Mouse (Mus musculus): ENCODE measurements at regions not wholly inside any gene's neighbourhood (a gene's known extent, or its start where the extent isn't known, plus 50 kb on each side); places are given as distances from the start of the nearest gene placed in this dataset.

- no peak for ATAC-seq (ENCODE audit: low FRiP score)
- H3K4me2 ChIP-seq (replicated peaks; ENCODE audit: low read depth, low read length), result no peak overlapping the region
- H3K4me1 ChIP-seq (replicated peaks; ENCODE audit: control insufficient read depth, insufficient read depth, low read length), result no peaks in the 10 kb centered on the region
These were observed 170.7 kb upstream of the Cited2 start for GRCm38 (mm10) chr10:17552277-17552676.

GRCm38 (mm10) chr10:17556391-17556790 lies 166.6 kb upstream of the Cited2 start:
- WGBS, result 77% methylated on average over 4 of the region's 4 CpGs
- no peak overlapping the region for H3K9ac ChIP-seq (ENCODE audit: low read depth, low read length)
- no peak overlapping the region for H3K4me2 ChIP-seq (replicated peaks; ENCODE audit: low read depth, low read length)
- DNase-seq (ENCODE audit: low spot score), result no peak
- no peak overlapping the region for H3K4me3 ChIP-seq (ENCODE audit: low read depth, low read length)
- H3K36me3 ChIP-seq (ENCODE audit: control insufficient read depth, insufficient read depth, low read length), result no peaks in the 10 kb centered on the region
- no peak overlapping the region for H3K27ac ChIP-seq (ENCODE audit: low read depth, low read length)
- no peak for ATAC-seq (ENCODE audit: low FRiP score)
- H3K4me1 ChIP-seq (replicated peaks; ENCODE audit: control insufficient read depth, insufficient read depth, low read length), result no peaks in the 10 kb centered on the region
- no peaks in the 10 kb centered on the region for H3K9me3 ChIP-seq (ENCODE audit: control insufficient read depth, low read length)
- H3K27me3 ChIP-seq (ENCODE audit: control insufficient read depth, insufficient read depth, low read length), result no peaks in the 10 kb centered on the region

More at GRCm38 (mm10) chr10:17552277-17552676, 170.7 kb upstream of the Cited2 start:
- Histone ChIP-seq H3K27me3 (ENCODE audit: control insufficient read depth, insufficient read depth, low read length) (no peaks in the 10 kb centered on the region), H3K4me3 (ENCODE audit: low read depth, low read length) (no peak overlapping the region), H3K36me3 (ENCODE audit: control insufficient read depth, insufficient read depth, low read length) (no peaks in the 10 kb centered on the region), H3K9me3 (ENCODE audit: control insufficient read depth, low read length) (no peaks in the 10 kb centered on the region), H3K27ac (ENCODE audit: low read depth, low read length) (no peak overlapping the region), H3K9ac (ENCODE audit: low read depth, low read length) (no peak overlapping the region)
- no peak for DNase-seq (ENCODE audit: low spot score)

GRCm38 (mm10) chr10:17559370-17559955 lies 163.6 kb upstream of the Cited2 start:
- DNase-seq (ENCODE audit: low spot score), result no peak
- ATAC-seq (ENCODE audit: low FRiP score), result no peak
- Histone ChIP-seq H3K27ac (ENCODE audit: low read depth, low read length) (no peak overlapping the region), H3K4me3 (ENCODE audit: low read depth, low read length) (no peak overlapping the region), H3K4me2 (replicated peaks; ENCODE audit: low read depth, low read length) (no peak overlapping the region), H3K9ac (ENCODE audit: low read depth, low read length) (no peak overlapping the region), H3K36me3 (ENCODE audit: control insufficient read depth, insufficient read depth, low read length) (no peaks in the 10 kb centered on the region), H3K9me3 (ENCODE audit: control insufficient read depth, low read length) (no peaks in the 10 kb centered on the region), H3K4me1 (replicated peaks; ENCODE audit: control insufficient read depth, insufficient read depth, low read length) (no peaks in the 10 kb centered on the region), H3K27me3 (ENCODE audit: control insufficient read depth, insufficient read depth, low read length) (no peaks in the 10 kb centered on the region)
- WGBS, result 50% methylated on average over 5 of the region's 5 CpGs

DNA sequence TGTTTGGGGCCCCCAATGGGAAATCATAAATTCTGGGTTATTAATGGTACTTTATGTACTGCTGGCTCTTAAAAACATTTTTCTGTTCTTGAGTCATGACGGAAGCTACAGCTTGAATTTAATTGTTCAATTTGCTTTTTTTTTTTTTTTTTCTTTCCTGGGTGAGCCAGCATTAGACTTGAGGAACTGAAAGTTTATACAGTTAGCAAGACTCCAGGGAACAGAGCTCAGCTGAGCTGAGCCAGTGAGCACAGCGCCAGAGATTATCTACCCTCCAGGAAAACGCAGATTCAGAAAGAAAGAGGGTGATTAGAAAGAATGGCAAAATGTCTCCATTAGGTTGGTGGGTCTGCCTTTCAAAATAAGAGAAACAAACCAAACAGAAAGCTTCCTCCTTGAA lies 163.0 kb upstream of the Cited2 start:
- no peak overlapping the region for H3K4me3 ChIP-seq (ENCODE audit: low read depth, low read length)
- ATAC-seq (ENCODE audit: low FRiP score), result no peak
- H3K36me3 ChIP-seq (ENCODE audit: control insufficient read depth, insufficient read depth, low read length), result no peaks in the 10 kb centered on the region
- H3K4me2 ChIP-seq (replicated peaks; ENCODE audit: low read depth, low read length), result no peak overlapping the region
- no peak overlapping the region for H3K9ac ChIP-seq (ENCODE audit: low read depth, low read length)
- 48% methylated on average over 3 of the region's 3 CpGs for WGBS
- no peak overlapping the region for H3K27ac ChIP-seq (ENCODE audit: low read depth, low read length)
- H3K4me1 ChIP-seq (replicated peaks; ENCODE audit: control insufficient read depth, insufficient read depth, low read length), result no peaks in the 10 kb centered on the region
- no peak for DNase-seq (ENCODE audit: low spot score)
- H3K9me3 ChIP-seq (ENCODE audit: control insufficient read depth, low read length), result no peaks in the 10 kb centered on the region
- no peaks in the 10 kb centered on the region for H3K27me3 ChIP-seq (ENCODE audit: control insufficient read depth, insufficient read depth, low read length)

- H3K9me3 ChIP-seq (ENCODE audit: control insufficient read depth, low read length), result no peaks in the 10 kb centered on the region
- no peak for ATAC-seq (ENCODE audit: low FRiP score)
- H3K27ac ChIP-seq (ENCODE audit: low read depth, low read length), result no peak overlapping the region
- H3K36me3 ChIP-seq (ENCODE audit: control insufficient read depth, insufficient read depth, low read length), result no peaks in the 10 kb centered on the region
- H3K9ac ChIP-seq (ENCODE audit: low read depth, low read length), result no peak overlapping the region
- WGBS, result 57% methylated on average over 7 of the region's 7 CpGs
- H3K27me3 ChIP-seq (ENCODE audit: control insufficient read depth, insufficient read depth, low read length), result no peaks in the 10 kb centered on the region
- no peak overlapping the region for H3K4me3 ChIP-seq (ENCODE audit: low read depth, low read length)
- H3K4me2 ChIP-seq (replicated peaks; ENCODE audit: low read depth, low read length), result no peak overlapping the region
- H3K4me1 ChIP-seq (replicated peaks; ENCODE audit: control insufficient read depth, insufficient read depth, low read length), result no peaks in the 10 kb centered on the region
- DNase-seq (ENCODE audit: low spot score), result no peak
These were observed 161.6 kb upstream of the Cited2 start for GRCm38 (mm10) chr10:17561466-17561865.

GRCm38 (mm10) chr10:17561977-17562376 lies 161.0 kb upstream of the Cited2 start:
- no peak overlapping the region for H3K27ac ChIP-seq (ENCODE audit: low read depth, low read length)
- no peak for ATAC-seq (ENCODE audit: low FRiP score)
- no peak for DNase-seq (ENCODE audit: low spot score)
- H3K4me2 ChIP-seq (replicated peaks; ENCODE audit: low read depth, low read length), result no peak overlapping the region
- no peak overlapping the region for H3K9ac ChIP-seq (ENCODE audit: low read depth, low read length)
- no peaks in the 10 kb centered on the region for H3K9me3 ChIP-seq (ENCODE audit: control insufficient read depth, low read length)
- H3K4me1 ChIP-seq (replicated peaks; ENCODE audit: control insufficient read depth, insufficient read depth, low read length), result no peaks in the 10 kb centered on the region
- no peaks in the 10 kb centered on the region for H3K36me3 ChIP-seq (ENCODE audit: control insufficient read depth, insufficient read depth, low read length)
- H3K4me3 ChIP-seq (ENCODE audit: low read depth, low read length), result no peak overlapping the region
- 84% methylated on average over 5 of the region's 5 CpGs for WGBS
- H3K27me3 ChIP-seq (ENCODE audit: control insufficient read depth, insufficient read depth, low read length), result no peaks in the 10 kb centered on the region

- H3K4me2 ChIP-seq (replicated peaks; ENCODE audit: low read depth, low read length), result no peak overlapping the region
- 84% methylated on average over 7 of the region's 7 CpGs for WGBS
- no peak overlapping the region for H3K9ac ChIP-seq (ENCODE audit: low read depth, low read length)
- H3K36me3 ChIP-seq (ENCODE audit: control insufficient read depth, insufficient read depth, low read length), result no peaks in the 10 kb centered on the region
- no peak overlapping the region for H3K27ac ChIP-seq (ENCODE audit: low read depth, low read length)
- no peak for ATAC-seq (ENCODE audit: low FRiP score)
- no peaks in the 10 kb centered on the region for H3K9me3 ChIP-seq (ENCODE audit: control insufficient read depth, low read length)
- no peak for DNase-seq (ENCODE audit: low spot score)
- no peak overlapping the region for H3K4me3 ChIP-seq (ENCODE audit: low read depth, low read length)
- H3K4me1 ChIP-seq (replicated peaks; ENCODE audit: control insufficient read depth, insufficient read depth, low read length), result no peaks in the 10 kb centered on the region
- H3K27me3 ChIP-seq (ENCODE audit: control insufficient read depth, insufficient read depth, low read length), result no peaks in the 10 kb centered on the region
These were observed 160.3 kb upstream of the Cited2 start for GRCm38 (mm10) chr10:17562410-17563350.

DNA sequence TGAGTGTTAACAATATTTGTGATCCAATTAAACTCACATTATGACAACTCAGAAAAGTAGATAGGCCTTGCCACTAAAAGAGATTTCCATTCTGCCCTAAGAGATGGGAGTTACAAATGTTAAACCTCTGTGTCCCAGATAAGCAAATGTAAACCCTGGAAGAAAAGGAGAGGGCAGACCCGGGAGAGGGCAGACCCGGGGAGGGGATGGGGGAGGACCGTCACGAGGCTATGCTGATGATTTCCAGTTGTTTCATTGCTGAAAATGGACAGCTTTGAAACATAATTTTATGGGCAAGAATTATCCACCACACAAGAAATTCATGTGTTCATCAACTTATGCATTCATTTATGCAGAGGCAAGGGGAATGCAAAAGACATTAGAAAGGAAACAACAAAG lies 159.7 kb upstream of the Cited2 start:
- H3K36me3 ChIP-seq (ENCODE audit: control insufficient read depth, insufficient read depth, low read length), result no peaks in the 10 kb centered on the region

More for the DNA sequence above, 159.7 kb upstream of the Cited2 start:
- no peak overlapping the region for H3K27ac ChIP-seq (ENCODE audit: low read depth, low read length)
- H3K4me2 ChIP-seq (replicated peaks; ENCODE audit: low read depth, low read length), result no peak overlapping the region
- no peaks in the 10 kb centered on the region for H3K9me3 ChIP-seq (ENCODE audit: control insufficient read depth, low read length)
- no peaks in the 10 kb centered on the region for H3K27me3 ChIP-seq (ENCODE audit: control insufficient read depth, insufficient read depth, low read length)
- H3K9ac ChIP-seq (ENCODE audit: low read depth, low read length), result no peak overlapping the region
- H3K4me3 ChIP-seq (ENCODE audit: low read depth, low read length), result no peak overlapping the region
- DNase-seq (ENCODE audit: low spot score) (no peak), ATAC-seq (ENCODE audit: low FRiP score) (no peak)
- H3K4me1 ChIP-seq (replicated peaks; ENCODE audit: control insufficient read depth, insufficient read depth, low read length), result no peaks in the 10 kb centered on the region
- 71% methylated on average over 4 of the region's 4 CpGs for WGBS
